ENCODE assay signal across 14 mouse cellular contexts in genomic region chr2:34945580-34945979, GRCm38 (mm10).
"Had no signal": no experiment of that assay in that cellular context is flagged by ENCODE, and none has a peak within 500 bp of the region (broad histone marks: within the 10 kb centered on the region; RNA-seq: fewer than 3 reads in every experiment).

No protein-coding gene starts in this region.

- H3K27me3 ChIP-seq: midbrain, embryonic 15.5 days; neural tube, embryonic 12.5 days had no signal

- ATAC-seq: liver, postnatal 0 days; midbrain, embryonic 15.5 days had no signal

- H3K9ac ChIP-seq: limb, embryonic 12.5 days; liver, embryonic 13.5 days; liver, postnatal 0 days; midbrain, embryonic 15.5 days; neural tube, embryonic 12.5 days had no signal

- H3K36me3 ChIP-seq: limb, embryonic 12.5 days; liver, embryonic 13.5 days; midbrain, embryonic 15.5 days; neural tube, embryonic 12.5 days had no signal

- H3K4me2 ChIP-seq: limb, embryonic 12.5 days; midbrain, embryonic 11.5 days; midbrain, embryonic 15.5 days; neural tube, embryonic 12.5 days had no signal

- H3K4me3 ChIP-seq: limb, embryonic 12.5 days; liver, embryonic 13.5 days; midbrain, embryonic 15.5 days; neural tube, embryonic 12.5 days had no signal

- H3K9me3 ChIP-seq: limb, embryonic 12.5 days; liver, embryonic 13.5 days; midbrain, embryonic 15.5 days; neural tube, embryonic 12.5 days had no signal

- H3K4me1 ChIP-seq: limb, embryonic 12.5 days; midbrain, embryonic 15.5 days; neural tube, embryonic 12.5 days had no signal

- DNase-seq: kidney, adult 18-20 months; kidney, postnatal 14 days; layer of hippocampus, postnatal 36 days; liver; liver, embryonic 13.5 days; liver, postnatal 0 days; lung, postnatal 36 days; right cerebral cortex, postnatal 14 days; thymus, adult 18-20 months; thymus, postnatal 14 days had no signal

- H3K27ac ChIP-seq: limb, embryonic 12.5 days; liver, embryonic 13.5 days; midbrain, embryonic 15.5 days; neural tube, embryonic 12.5 days had no signal
